Mouse (Mus musculus): ENCODE measurements around the gene Pdcl.

DNA sequence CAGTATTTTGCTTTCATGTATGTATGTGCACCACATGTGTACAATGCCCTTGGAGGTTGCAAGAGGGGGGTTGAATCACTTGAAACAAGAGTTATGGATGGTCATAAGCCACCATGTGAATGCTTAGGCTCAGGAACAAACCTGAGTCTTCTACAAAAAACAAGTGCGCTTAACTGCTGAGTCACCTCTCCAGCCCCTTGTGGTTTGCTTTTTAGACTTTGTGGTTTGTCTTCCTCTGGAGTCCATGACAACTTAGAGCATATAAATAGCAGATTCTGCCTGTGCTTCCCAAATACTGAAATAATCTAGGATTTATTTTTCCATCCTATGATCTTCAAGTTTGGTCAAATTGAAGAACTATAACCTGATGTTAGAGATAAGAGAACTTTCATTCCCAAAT is 16.9 kb upstream of the Pdcl start:
- no peak for TF ChIP-seq GABPA (IDR thresholded peaks at IDR 0.05; ENCODE audit: insufficient replicate concordance, low read depth, low read length)
- no peak for TF ChIP-seq CTCF (conservative IDR thresholded peaks at IDR 0.05 in 1 of 2, IDR thresholded peaks at IDR 0.05 in 1 of 2; ENCODE audit: low read depth in 2 of 2, low read length in 2 of 2)
- TF ChIP-seq MYC (IDR thresholded peaks at IDR 0.05; ENCODE audit: low read depth, low read length): no peak
- no peak for TF ChIP-seq NELFE (IDR thresholded peaks at IDR 0.05; ENCODE audit: low read depth, low read length)
- TF ChIP-seq ZNF384 (IDR thresholded peaks at IDR 0.05; ENCODE audit: low read depth, low read length): no peak
- TF ChIP-seq EP300 (IDR thresholded peaks at IDR 0.05; ENCODE audit: low read length): no peak
- no peak for TF ChIP-seq HCFC1 (IDR thresholded peaks at IDR 0.05; ENCODE audit: low read depth, low read length)
- TF ChIP-seq MAZ (IDR thresholded peaks at IDR 0.05; ENCODE audit: low read depth, low read length): no peak
- no peak for TF ChIP-seq TBP (conservative IDR thresholded peaks at IDR 0.05; ENCODE audit: low read depth, low read length)

Data from CH12.LX (cell line).